Mouse (Mus musculus) MEL (cell line): ENCODE results near the gene Stat6. TPM values are rescaled to one million over a fixed set of nuclear protein-coding genes. Genes with fewer than 3 reads are reported as not detected.
A peak's percentile ranks its signal among the peaks of the same experiment; 100 is the strongest.

Source experiments
- DNase-seq: peaks from one replicate; pipeline ENCODE4 v3.0.0; 2011; ENCODE audit warnings: low read depth, low spot score
- H3K27ac ChIP-seq: 2 replicates; pipeline ENCODE4 v1.5.1; 2012; ENCODE audit warnings: low read depth, mild to moderate bottlenecking, control low read depth, low read length, moderate library complexity; ENCODE audit not compliant: control insufficient read depth
- H3K27me3 ChIP-seq, 2 experiments: fragments of 150-350 bp in 1 of 2; sonication (generic) in 1 of 2; 2 replicates each; pipeline ENCODE4 v1.6.1; 2012; ENCODE audit warnings: low read length in 2 of 2, mild to moderate bottlenecking in 2 of 2, improper control_type of control experiment in 1 of 2, moderate library complexity in 1 of 2; ENCODE audit not compliant: insufficient read depth in 2 of 2, control insufficient read depth in 1 of 2
- H3K36me3 ChIP-seq, 2 experiments: 2 replicates each; pipeline ENCODE4 v1.6.1; 2012 to 2014; ENCODE audit warnings: low read length in 2 of 2, improper control_type of control experiment in 1 of 2, inconsistent platforms in 1 of 2, mild to moderate bottlenecking in 1 of 2; ENCODE audit not compliant: insufficient read depth in 2 of 2, control insufficient read depth in 1 of 2
- H3K4me1 ChIP-seq, 2 experiments: fragments of 150-350 bp in 1 of 2; sonication (generic) in 1 of 2; 2 replicates each; pipeline ENCODE4 v1.6.1; 2012; ENCODE audit warnings: low read length in 2 of 2, improper control_type of control experiment in 1 of 2, mild to moderate bottlenecking in 1 of 2; ENCODE audit not compliant: insufficient read depth in 2 of 2, control insufficient read depth in 1 of 2
- H3K4me3 ChIP-seq, 2 experiments: fragments of 150-350 bp in 1 of 2; sonication (generic) in 1 of 2; 2 replicates each; pipeline ENCODE4 v1.5.1; 2012; ENCODE audit warnings: low read depth in 2 of 2, low read length in 2 of 2, mild to moderate bottlenecking in 2 of 2, moderate library complexity in 2 of 2, control low read depth in 1 of 2, improper control_type of control experiment in 1 of 2; ENCODE audit not compliant: control insufficient read depth in 1 of 2, insufficient read depth in 1 of 2
- H3K79me2 ChIP-seq: 2 replicates; pipeline ENCODE4 v1.6.1; 2012; ENCODE audit warnings: mild to moderate bottlenecking, low read length, moderate library complexity; ENCODE audit not compliant: control insufficient read depth, poor library complexity, insufficient read depth
- H3K9ac ChIP-seq: 2 replicates; pipeline ENCODE4 v1.6.1; 2012; ENCODE audit warnings: low read depth, mild to moderate bottlenecking, control low read depth, low read length, moderate library complexity; ENCODE audit not compliant: control insufficient read depth, poor library complexity, severe bottlenecking
- H3K9me3 ChIP-seq: fragments of 150-350 bp; sonication (generic); replicated peaks from 2 replicates; pipeline ENCODE4 v1.6.1; 2012; ENCODE audit warnings: mild to moderate bottlenecking, low read length, improper control_type of control experiment, moderate library complexity; ENCODE audit not compliant: insufficient read depth
- BHLHE40 ChIP-seq: IDR thresholded peaks from 2 replicates; pipeline ENCODE4 v1.6.1; 2012; ENCODE audit warnings: low read depth, mild to moderate bottlenecking, inconsistent platforms, low read length, improper control_type of control experiment, borderline replicate concordance
- EP300 ChIP-seq, 2 experiments: IDR thresholded peaks; 2 replicates each; pipeline ENCODE4 v1.6.1; 2011; ENCODE audit warnings: improper control_type of control experiment in 2 of 2, low read length in 2 of 2, low read depth in 1 of 2, mild to moderate bottlenecking in 1 of 2
- ETS1 ChIP-seq: IDR thresholded peaks from 2 replicates; pipeline ENCODE4 v1.6.1; 2012; ENCODE audit warnings: low read depth, mild to moderate bottlenecking, inconsistent platforms, low read length, improper control_type of control experiment, moderate library complexity
- GATA1 ChIP-seq: IDR thresholded peaks from 2 replicates; pipeline ENCODE4 v1.6.1; 2011; ENCODE audit warnings: low read depth, low read length, improper control_type of control experiment
- HCFC1 ChIP-seq: IDR thresholded peaks from 2 replicates; pipeline ENCODE4 v1.6.1; 2012; ENCODE audit warnings: low read depth, mild to moderate bottlenecking, inconsistent platforms, low read length, improper control_type of control experiment, moderate library complexity
- JUND ChIP-seq: IDR thresholded peaks from 2 replicates; pipeline ENCODE4 v1.6.1; 2011; ENCODE audit warnings: low read depth, mild to moderate bottlenecking, improper control_type of control experiment, low read length
- KAT2A ChIP-seq: conservative IDR thresholded peaks from 2 replicates; pipeline ENCODE4 v1.6.1; 2012; ENCODE audit warnings: low read depth, low read length, improper control_type of control experiment, inconsistent platforms
- MAZ ChIP-seq: IDR thresholded peaks from 2 replicates; pipeline ENCODE4 v1.6.1; 2012; ENCODE audit warnings: low read depth, mild to moderate bottlenecking, inconsistent platforms, low read length, improper control_type of control experiment
- MXI1 ChIP-seq: IDR thresholded peaks from 2 replicates; pipeline ENCODE4 v1.6.1; 2011; ENCODE audit warnings: mild to moderate bottlenecking, low read depth, low read length, improper control_type of control experiment
- MYB ChIP-seq: IDR thresholded peaks from 2 replicates; pipeline ENCODE4 v1.6.1; 2011; ENCODE audit warnings: mild to moderate bottlenecking, low read depth, low read length, improper control_type of control experiment
- MYC ChIP-seq: IDR thresholded peaks from 2 replicates; pipeline ENCODE4 v1.6.1; 2011; ENCODE audit warnings: low read depth, mild to moderate bottlenecking, low read length, improper control_type of control experiment, moderate library complexity
- NELFE ChIP-seq: IDR thresholded peaks from 2 replicates; pipeline ENCODE4 v1.6.1; 2011; ENCODE audit warnings: low read depth, low read length, improper control_type of control experiment
- NRF1 ChIP-seq: IDR thresholded peaks from 2 replicates; pipeline ENCODE4 v1.6.1; 2014; ENCODE audit warnings: low read depth, mild to moderate bottlenecking, inconsistent platforms, low read length, improper control_type of control experiment, moderate library complexity; ENCODE audit not compliant: poor library complexity, insufficient read depth, severe bottlenecking
- POLR2A ChIP-seq, 2 experiments: IDR thresholded peaks; 2 replicates each; pipeline ENCODE4 v1.6.1; 2011 to 2012; ENCODE audit warnings: low read length in 2 of 2, mild to moderate bottlenecking in 2 of 2, control low read depth in 1 of 2, improper control_type of control experiment in 1 of 2, low read depth in 1 of 2, moderate library complexity in 1 of 2; ENCODE audit not compliant: control insufficient read depth in 1 of 2, insufficient read depth in 1 of 2, poor library complexity in 1 of 2
- POLR2AphosphoS2 ChIP-seq: IDR thresholded peaks from 2 replicates; pipeline ENCODE4 v1.6.1; 2011; ENCODE audit warnings: low read length, improper control_type of control experiment
- SIN3A ChIP-seq: IDR thresholded peaks from 2 replicates; pipeline ENCODE4 v1.6.1; 2012; ENCODE audit warnings: low read length, improper control_type of control experiment, inconsistent platforms
- TCF12 ChIP-seq: IDR thresholded peaks from 2 replicates; pipeline ENCODE4 v1.6.1; 2014; ENCODE audit warnings: low read depth, mild to moderate bottlenecking, inconsistent platforms, low read length, improper control_type of control experiment, moderate library complexity
- UBTF ChIP-seq: IDR thresholded peaks from 2 replicates; pipeline ENCODE4 v1.6.1; 2012; ENCODE audit warnings: low read depth, mild to moderate bottlenecking, inconsistent platforms, low read length, improper control_type of control experiment, moderate library complexity, borderline replicate concordance; ENCODE audit not compliant: insufficient read depth
- USF1 ChIP-seq: IDR thresholded peaks from 2 replicates; pipeline ENCODE4 v1.6.1; 2014; ENCODE audit warnings: low read depth, mild to moderate bottlenecking, inconsistent platforms, low read length, improper control_type of control experiment, moderate library complexity
- USF2 ChIP-seq, 2 experiments: IDR thresholded peaks; 2 replicates each; pipeline ENCODE4 v1.6.1; 2011 to 2012; ENCODE audit warnings: improper control_type of control experiment in 2 of 2, low read length in 2 of 2, borderline replicate concordance in 1 of 2, inconsistent platforms in 1 of 2, low read depth in 1 of 2, mild to moderate bottlenecking in 1 of 2; ENCODE audit not compliant: insufficient read depth in 1 of 2
- ZC3H11A ChIP-seq: IDR thresholded peaks from 2 replicates; pipeline ENCODE4 v1.6.1; 2012; ENCODE audit warnings: low read depth, mild to moderate bottlenecking, inconsistent platforms, low read length, improper control_type of control experiment
- ZMIZ1 ChIP-seq: IDR thresholded peaks from 2 replicates; pipeline ENCODE4 v1.6.1; 2012; ENCODE audit warnings: low read depth, mild to moderate bottlenecking, inconsistent platforms, low read length, improper control_type of control experiment, moderate library complexity
- polyA plus RNA-seq, 2 experiments: library from polyadenylated mRNA; stranded (reverse) in 1 of 2; unstranded in 1 of 2; fragments of >175 nt in 1 of 2; fragments of >200 nt in 1 of 2; gene quantifications; 2 replicates each; pipeline versions ENCODE4 v1.2.1 to v1.2.4; 2012; ENCODE audit warnings: low replicate concordance in 2 of 2, low read depth in 1 of 2; ENCODE audit not compliant: insufficient read length in 2 of 2, insufficient read depth in 1 of 2, missing spikeins in 1 of 2
- total RNA-seq: library from RNA; depleted of rRNA; stranded (reverse); fragments of 300-350 nt; gene quantifications from 2 replicates; pipeline ENCODE4 v1.2.3, GENCODE M21; 2012

Gene Stat6
- total and polyA plus RNA-seq, 3 experiments = 34.9 to 50.2 TPM; not detected in 1

- Histone ChIP-seq H3K79me2 (peaks cover 22% of the 10 kb centered on the region), H3K9ac (peak overlapping the region; percentile 91), H3K27ac (peak overlapping the region; percentile 83), H3K27me3 (no peaks in the 10 kb centered on the region), H3K4me3 (peak overlapping the region; percentile 72 to 94), H3K9me3 (no peaks in the 10 kb centered on the region), H3K36me3 (peaks cover 0 to 42% of the 10 kb centered on the region in 2 experiments; a peak in 2 of 4 replicates), H3K4me1 (peaks cover 9 to 51% of the 10 kb centered on the region in 2 experiments)
- TF ChIP-seq MAZ (no peak), KAT2A (no peak), NRF1 (no peak), USF2 (IDR thresholded peaks at IDR 0.05; ENCODE audit: borderline replicate concordance in 1 of 2, insufficient read depth in 1 of 2, low read depth in 1 of 2, low read length in 2 of 2) (no peak), ZMIZ1 (no peak), HCFC1 (no peak), ETS1 (no peak), MYC (no peak), GATA1 (no peak)
- DNase-seq = peak; percentile 71
These were observed 22.8 kb downstream of the Stat6 start for GRCm38 (mm10) chr10:127665366-127666181.

- H3K9me3 ChIP-seq = no peaks in the 10 kb centered on the region
- no peak; the same call in 1 of the 2 replicates for TF ChIP-seq BHLHE40
- TF ChIP-seq GATA1 = no peak
- TF ChIP-seq NELFE = peak; percentile 44; the same call in 1 of the 2 replicates
- peak; percentile 5; the same call in 1 of the 2 replicates for TF ChIP-seq TCF12
- peak in 1 of 2 experiments; percentile 55; a peak in 2 of 4 replicates for TF ChIP-seq EP300 (IDR thresholded peaks at IDR 0.05; ENCODE audit: low read depth in 1 of 2, low read length in 2 of 2)
- peak; percentile 74 for TF ChIP-seq USF1
- no peak for TF ChIP-seq ZC3H11A
- TF ChIP-seq USF2 (IDR thresholded peaks at IDR 0.05; ENCODE audit: borderline replicate concordance in 1 of 2, insufficient read depth in 1 of 2, low read depth in 1 of 2, low read length in 2 of 2) = no peak
- TF ChIP-seq JUND = no peak
- peak; percentile 79; the same call in 1 of the 2 replicates for TF ChIP-seq UBTF
- TF ChIP-seq KAT2A = no peak
- peak; percentile 59; the same call in 1 of the 2 replicates for TF ChIP-seq POLR2AphosphoS2
- TF ChIP-seq MXI1 = peak; percentile 23; the same call in 1 of the 2 replicates
- peak; percentile 73; the same call in 1 of the 2 replicates for TF ChIP-seq MAZ
- TF ChIP-seq SIN3A = peak; percentile 56
- 0 out of 2 replicates have a peak, but pooled peaks have one; percentile 19 for TF ChIP-seq NRF1
- no peak for TF ChIP-seq ZMIZ1
- peak; percentile 3; the same call in 1 of the 2 replicates for TF ChIP-seq ETS1
- TF ChIP-seq POLR2A (IDR thresholded peaks at IDR 0.05; ENCODE audit: control insufficient read depth in 1 of 2, insufficient read depth in 1 of 2, low read depth in 1 of 2, low read length in 2 of 2, poor library complexity in 1 of 2) = peak; percentile 33 to 62; a peak in 2 of 4 replicates
- TF ChIP-seq MYB = no peak
- peak; percentile 90 for DNase-seq
- H3K4me1 ChIP-seq = peaks cover 9 to 52% of the 10 kb centered on the region in 2 experiments
- peak within 1 kb of the TSS; percentile 98 for H3K27ac ChIP-seq
- peaks cover 22% of the 10 kb centered on the region for H3K79me2 ChIP-seq
- peak within 1 kb of the TSS; percentile 91 for H3K9ac ChIP-seq
- H3K4me3 ChIP-seq = peak within 1 kb of the TSS; percentile 72 to 94
- H3K36me3 ChIP-seq = peaks cover 0 to 40% of the 10 kb centered on the region in 2 experiments; a peak in 2 of 4 replicates
- no peaks in the 10 kb centered on the region for H3K27me3 ChIP-seq
These were observed 23.9 kb downstream of the Stat6 start, which contains the start of gene Nemp1 for GRCm38 (mm10) chr10:127666501-127667268. TSS of gene Nemp1 (plus strand) at chr10:127666901.
